Mouse (Mus musculus): ENCODE results near the gene Dock9.

GRCm38 (mm10) chr14:121791112-121791511 is 6.5 kb downstream of the Dock9 start:
- no peak for TF ChIP-seq CTCF (IDR thresholded peaks at IDR 0.05; ENCODE audit: low read depth)
- no peak for TF ChIP-seq EP300 (IDR thresholded peaks at IDR 0.05; ENCODE audit: low read depth)

Measured in heart, postnatal 0 days (tissue).